Mouse (Mus musculus) telencephalon, adult 2 months (tissue): ENCODE data around the gene Mob2.

Source experiments
- DNase-seq: peaks from one replicate; pipeline ENCODE4 v3.0.0-alpha.2; 2011; ENCODE audit warnings: low read depth, low spot score

Mob2 gene

GRCm38 (mm10) chr7:142060931-142061565, at the start of gene Mob2:
Mob2 (minus strand) TSS chr7:142061065.
- peak; percentile 74 for DNase-seq

- no peak for DNase-seq
Observed at GRCm38 (mm10) chr7:142104747-142105146, 43.9 kb upstream of the Mob2 start.

- peak; percentile 64 for DNase-seq
Observed at GRCm38 (mm10) chr7:142097776-142098175, 36.9 kb upstream of the Mob2 start.

- no peak for DNase-seq
Observed at GRCm38 (mm10) chr7:142096701-142097100, 35.8 kb upstream of the Mob2 start.

GRCm38 (mm10) chr7:142095183-142095931, 34.5 kb upstream of the Mob2 start, which contains the start of gene Dusp8:
Dusp8 (minus strand) TSS chr7:142095843.
- DNase-seq: peak; percentile 86

GRCm38 (mm10) chr7:142094301-142095143, 33.7 kb upstream of the Mob2 start:
- no peak for DNase-seq

GRCm38 (mm10) chr7:142093696-142094240, 32.9 kb upstream of the Mob2 start:
- DNase-seq: no peak

GRCm38 (mm10) chr7:142092991-142093390, 32.1 kb upstream of the Mob2 start:
- no peak for DNase-seq

- DNase-seq: no peak
Observed at GRCm38 (mm10) chr7:142091848-142092247, 31.0 kb upstream of the Mob2 start.

GRCm38 (mm10) chr7:142089648-142090447, 29.0 kb upstream of the Mob2 start:
- no peak for DNase-seq

- no peak for DNase-seq
Observed at GRCm38 (mm10) chr7:142088886-142089285, 28.0 kb upstream of the Mob2 start.

- no peak for DNase-seq
Observed at GRCm38 (mm10) chr7:142087069-142087652, 26.3 kb upstream of the Mob2 start.

- DNase-seq: no peak
Observed at GRCm38 (mm10) chr7:142086159-142086905, 25.5 kb upstream of the Mob2 start.

GRCm38 (mm10) chr7:142084820-142085219, 24.0 kb upstream of the Mob2 start:
- no peak for DNase-seq

- DNase-seq: no peak
Observed at GRCm38 (mm10) chr7:142084395-142084794, 23.5 kb upstream of the Mob2 start.

- DNase-seq: no peak
Observed at GRCm38 (mm10) chr7:142083588-142084317, 22.9 kb upstream of the Mob2 start.

- no peak for DNase-seq
Observed at GRCm38 (mm10) chr7:142082607-142083006, 21.7 kb upstream of the Mob2 start.

GRCm38 (mm10) chr7:142082179-142082578, 21.3 kb upstream of the Mob2 start:
- no peak for DNase-seq

- no peak for DNase-seq
Observed at GRCm38 (mm10) chr7:142081736-142082135, 20.9 kb upstream of the Mob2 start.
